Mouse (Mus musculus): ENCODE measurements around the gene Micu2. TPM values are rescaled to one million over a fixed set of nuclear protein-coding genes. Genes with fewer than 3 reads are reported as not detected.

The Micu2 gene
- polyA plus RNA-seq, 1 experiment: 36.2 TPM

GRCm38 (mm10) chr14:57883341-57883740 lies 115.7 kb downstream of the Micu2 start:
- Histone ChIP-seq H3K4me3 (ENCODE audit: low read depth, low read length) (no peak overlapping the region), H3K9ac (ENCODE audit: low read depth, poor library complexity, severe bottlenecking) (no peak overlapping the region), H3K9me3 (replicated peaks; ENCODE audit: control insufficient read depth, insufficient read depth, low read length, poor library complexity, severe bottlenecking) (no peaks in the 10 kb centered on the region), H3K4me1 (ENCODE audit: control insufficient read depth, insufficient read depth, low read length) (peaks cover 3% of the 10 kb centered on the region), H3K36me3 (ENCODE audit: control insufficient read depth, insufficient read depth, low read length, poor library complexity, severe bottlenecking) (no peaks in the 10 kb centered on the region), H3K27me3 (ENCODE audit: control insufficient read depth, insufficient read depth, low read length, poor library complexity, severe bottlenecking) (no peaks in the 10 kb centered on the region), H3K27ac (ENCODE audit: insufficient read depth, low read length) (no peak overlapping the region)
- TF ChIP-seq EP300 (IDR thresholded peaks at IDR 0.05; ENCODE audit: insufficient read depth, low read depth, low read length): no peak
- TF ChIP-seq POLR2A (IDR thresholded peaks at IDR 0.05; ENCODE audit: insufficient read depth, low read length): no peak
- TF ChIP-seq CTCF (IDR thresholded peaks at IDR 0.05; ENCODE audit: low read depth, low read length): no peak

GRCm38 (mm10) chr14:57882720-57883119 lies 116.3 kb downstream of the Micu2 start:
- Histone ChIP-seq H3K27ac (ENCODE audit: insufficient read depth, low read length) (no peak overlapping the region), H3K9me3 (replicated peaks; ENCODE audit: control insufficient read depth, insufficient read depth, low read length, poor library complexity, severe bottlenecking) (no peaks in the 10 kb centered on the region)

GRCm38 (mm10) chr14:57881793-57882192 lies 117.3 kb downstream of the Micu2 start:
- Histone ChIP-seq H3K27ac (ENCODE audit: insufficient read depth, low read length) (peak overlapping the region; percentile 67), H3K36me3 (ENCODE audit: control insufficient read depth, insufficient read depth, low read length, poor library complexity, severe bottlenecking) (no peaks in the 10 kb centered on the region), H3K4me1 (ENCODE audit: control insufficient read depth, insufficient read depth, low read length) (peaks cover 3% of the 10 kb centered on the region), H3K9me3 (replicated peaks; ENCODE audit: control insufficient read depth, insufficient read depth, low read length, poor library complexity, severe bottlenecking) (no peaks in the 10 kb centered on the region), H3K27me3 (ENCODE audit: control insufficient read depth, insufficient read depth, low read length, poor library complexity, severe bottlenecking) (no peaks in the 10 kb centered on the region), H3K9ac (ENCODE audit: low read depth, poor library complexity, severe bottlenecking) (no peak overlapping the region), H3K4me3 (ENCODE audit: low read depth, low read length) (no peak overlapping the region)
- TF ChIP-seq EP300 (IDR thresholded peaks at IDR 0.05; ENCODE audit: insufficient read depth, low read depth, low read length) (peak; percentile 64; the same call in 1 of the 2 replicates), POLR2A (IDR thresholded peaks at IDR 0.05; ENCODE audit: insufficient read depth, low read length) (no peak)

More at GRCm38 (mm10) chr14:57882720-57883119, 116.3 kb downstream of the Micu2 start:
- no peak for TF ChIP-seq EP300 (IDR thresholded peaks at IDR 0.05; ENCODE audit: insufficient read depth, low read depth, low read length)
- TF ChIP-seq CTCF (IDR thresholded peaks at IDR 0.05; ENCODE audit: low read depth, low read length): no peak
- TF ChIP-seq POLR2A (IDR thresholded peaks at IDR 0.05; ENCODE audit: insufficient read depth, low read length): no peak
- no peak overlapping the region for H3K9ac ChIP-seq (ENCODE audit: low read depth, poor library complexity, severe bottlenecking)
- peaks cover 3% of the 10 kb centered on the region for H3K4me1 ChIP-seq (ENCODE audit: control insufficient read depth, insufficient read depth, low read length)
- no peaks in the 10 kb centered on the region for H3K36me3 ChIP-seq (ENCODE audit: control insufficient read depth, insufficient read depth, low read length, poor library complexity, severe bottlenecking)
- no peaks in the 10 kb centered on the region for H3K27me3 ChIP-seq (ENCODE audit: control insufficient read depth, insufficient read depth, low read length, poor library complexity, severe bottlenecking)
- no peak overlapping the region for H3K4me3 ChIP-seq (ENCODE audit: low read depth, low read length)

- Histone ChIP-seq H3K9me3 (replicated peaks; ENCODE audit: control insufficient read depth, insufficient read depth, low read length, poor library complexity, severe bottlenecking) (no peaks in the 10 kb centered on the region), H3K27me3 (ENCODE audit: control insufficient read depth, insufficient read depth, low read length, poor library complexity, severe bottlenecking) (no peaks in the 10 kb centered on the region), H3K4me1 (ENCODE audit: control insufficient read depth, insufficient read depth, low read length) (peaks cover 2% of the 10 kb centered on the region), H3K4me3 (ENCODE audit: low read depth, low read length) (no peak overlapping the region), H3K9ac (ENCODE audit: low read depth, poor library complexity, severe bottlenecking) (no peak overlapping the region), H3K27ac (ENCODE audit: insufficient read depth, low read length) (no peak overlapping the region), H3K36me3 (ENCODE audit: control insufficient read depth, insufficient read depth, low read length, poor library complexity, severe bottlenecking) (no peaks in the 10 kb centered on the region)
- TF ChIP-seq EP300 (IDR thresholded peaks at IDR 0.05; ENCODE audit: insufficient read depth, low read depth, low read length) (no peak), POLR2A (IDR thresholded peaks at IDR 0.05; ENCODE audit: insufficient read depth, low read length) (no peak), CTCF (IDR thresholded peaks at IDR 0.05; ENCODE audit: low read depth, low read length) (no peak)
These were observed 118.0 kb downstream of the Micu2 start for GRCm38 (mm10) chr14:57881074-57881473.

GRCm38 (mm10) chr14:57877921-57878320 lies 121.1 kb downstream of the Micu2 start:
- H3K9ac ChIP-seq (ENCODE audit: low read depth, poor library complexity, severe bottlenecking): no peak overlapping the region
- H3K36me3 ChIP-seq (ENCODE audit: control insufficient read depth, insufficient read depth, low read length, poor library complexity, severe bottlenecking): no peaks in the 10 kb centered on the region
- H3K4me3 ChIP-seq (ENCODE audit: low read depth, low read length): no peak overlapping the region
- peaks cover 2% of the 10 kb centered on the region for H3K4me1 ChIP-seq (ENCODE audit: control insufficient read depth, insufficient read depth, low read length)
- no peaks in the 10 kb centered on the region for H3K27me3 ChIP-seq (ENCODE audit: control insufficient read depth, insufficient read depth, low read length, poor library complexity, severe bottlenecking)
- no peaks in the 10 kb centered on the region for H3K9me3 ChIP-seq (replicated peaks; ENCODE audit: control insufficient read depth, insufficient read depth, low read length, poor library complexity, severe bottlenecking)
- TF ChIP-seq POLR2A (IDR thresholded peaks at IDR 0.05; ENCODE audit: insufficient read depth, low read length) (no peak), EP300 (IDR thresholded peaks at IDR 0.05; ENCODE audit: insufficient read depth, low read depth, low read length) (no peak), CTCF (IDR thresholded peaks at IDR 0.05; ENCODE audit: low read depth, low read length) (no peak)
- H3K27ac ChIP-seq (ENCODE audit: insufficient read depth, low read length): no peak overlapping the region

GRCm38 (mm10) chr14:57866676-57867276 lies 132.3 kb downstream of the Micu2 start:
- no peak for TF ChIP-seq EP300 (IDR thresholded peaks at IDR 0.05; ENCODE audit: insufficient read depth, low read depth, low read length)
- no peak for TF ChIP-seq POLR2A (IDR thresholded peaks at IDR 0.05; ENCODE audit: insufficient read depth, low read length)
- no peak for TF ChIP-seq CTCF (IDR thresholded peaks at IDR 0.05; ENCODE audit: low read depth, low read length)
- Histone ChIP-seq H3K4me1 (ENCODE audit: control insufficient read depth, insufficient read depth, low read length) (peaks cover 2% of the 10 kb centered on the region), H3K4me3 (ENCODE audit: low read depth, low read length) (no peak overlapping the region), H3K9ac (ENCODE audit: low read depth, poor library complexity, severe bottlenecking) (no peak overlapping the region), H3K9me3 (replicated peaks; ENCODE audit: control insufficient read depth, insufficient read depth, low read length, poor library complexity, severe bottlenecking) (no peaks in the 10 kb centered on the region), H3K27ac (ENCODE audit: insufficient read depth, low read length) (no peak overlapping the region; the same call in 1 of the 2 replicates), H3K27me3 (ENCODE audit: control insufficient read depth, insufficient read depth, low read length, poor library complexity, severe bottlenecking) (no peaks in the 10 kb centered on the region), H3K36me3 (ENCODE audit: control insufficient read depth, insufficient read depth, low read length, poor library complexity, severe bottlenecking) (peaks cover 5% of the 10 kb centered on the region)

Other genes with a start within 250 kb of the Micu2 start
- gene Lats2, start 240.9 kb downstream of the Micu2 start, polyA plus RNA-seq (2011; ENCODE audit: insufficient read depth, insufficient read length, low read depth, missing spikeins): 18.4 and 26.1 TPM in 2 replicates
- gene Sap18, start 201.1 kb downstream of the Micu2 start, polyA plus RNA-seq (2011; ENCODE audit: insufficient read depth, insufficient read length, low read depth, missing spikeins): 76.9 and 98.1 TPM in 2 replicates
- 51.8 and 64.1 TPM in 2 replicates for gene Ska3, start 173.1 kb downstream of the Micu2 start, polyA plus RNA-seq (2011; ENCODE audit: insufficient read depth, insufficient read length, low read depth, missing spikeins)
- gene Mrpl57, start 173.0 kb downstream of the Micu2 start, polyA plus RNA-seq (2011; ENCODE audit: insufficient read depth, insufficient read length, low read depth, missing spikeins): 72.3 and 76.0 TPM in 2 replicates
- 42.0 and 51.5 TPM in 2 replicates for gene Zdhhc20, start 109.0 kb downstream of the Micu2 start, polyA plus RNA-seq (2011; ENCODE audit: insufficient read depth, insufficient read length, low read depth, missing spikeins)
- gene Fgf9, start 71.3 kb upstream of the Micu2 start, polyA plus RNA-seq (2011; ENCODE audit: insufficient read depth, insufficient read length, low read depth, missing spikeins): 0.16 TPM in 1 of 2 replicates, not detected in the other